Mouse (Mus musculus): ENCODE measurements at regions not wholly inside any gene's neighbourhood (a gene's known extent, or its start where the extent isn't known, plus 50 kb on each side); places are given as distances from the start of the nearest gene placed in this dataset.

DNA sequence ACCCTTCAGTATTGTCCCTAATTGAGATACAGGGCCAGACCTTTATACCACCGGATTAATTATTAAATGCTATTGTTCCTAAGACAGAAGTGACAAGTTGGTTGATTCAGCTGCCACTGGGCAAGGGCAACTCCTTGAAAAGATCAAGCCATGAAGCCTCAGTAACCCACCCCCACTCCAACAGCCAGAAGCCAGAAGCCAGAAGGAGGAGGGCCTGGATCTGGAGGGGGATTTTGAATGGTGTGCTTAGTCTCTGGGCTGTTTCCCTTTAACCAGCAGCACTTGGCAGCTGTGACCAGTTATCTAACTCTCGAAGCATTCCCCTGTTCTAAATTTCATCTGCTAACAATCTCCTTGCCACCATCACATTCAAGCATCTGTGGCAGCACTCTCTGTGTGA lies 129.1 kb upstream of the Smarca2 start:
- DNase-seq (ENCODE audit: low spot score in 2 of 2), result peak in 1 of 2 experiments; percentile 17

- DNase-seq (ENCODE audit: low spot score in 2 of 2), result no peak
Measured at GRCm38 (mm10) chr19:26478055-26478737, 126.7 kb upstream of the Smarca2 start.

DNA sequence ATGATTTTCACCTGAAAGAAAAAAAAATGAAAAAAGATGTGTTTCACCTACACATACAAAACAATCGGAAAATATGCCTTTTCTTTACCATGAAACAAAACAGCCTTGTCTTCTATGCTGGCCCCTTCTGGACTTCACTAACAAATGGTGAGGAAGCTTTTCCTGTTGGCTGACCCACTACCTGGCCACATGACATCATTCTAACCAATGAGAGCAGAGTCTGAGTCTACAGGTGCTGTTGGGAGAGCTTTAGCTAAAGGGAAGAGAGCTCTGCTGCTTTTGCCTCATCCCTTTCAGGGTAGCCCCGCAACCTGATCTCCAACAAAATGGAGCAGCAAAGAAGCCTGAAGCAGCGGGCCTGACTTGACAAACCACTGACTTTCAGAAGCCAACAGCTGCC lies 120.5 kb upstream of the Smarca2 start:
- no peak for DNase-seq (ENCODE audit: low spot score in 2 of 2)

GRCm38 (mm10) chr19:26492806-26493205 lies 112.0 kb upstream of the Smarca2 start:
- DNase-seq (ENCODE audit: low spot score in 2 of 2), result no peak

GRCm38 (mm10) chr19:26501064-26501463 lies 103.8 kb upstream of the Smarca2 start:
- no peak for DNase-seq (ENCODE audit: low spot score in 2 of 2)

DNA sequence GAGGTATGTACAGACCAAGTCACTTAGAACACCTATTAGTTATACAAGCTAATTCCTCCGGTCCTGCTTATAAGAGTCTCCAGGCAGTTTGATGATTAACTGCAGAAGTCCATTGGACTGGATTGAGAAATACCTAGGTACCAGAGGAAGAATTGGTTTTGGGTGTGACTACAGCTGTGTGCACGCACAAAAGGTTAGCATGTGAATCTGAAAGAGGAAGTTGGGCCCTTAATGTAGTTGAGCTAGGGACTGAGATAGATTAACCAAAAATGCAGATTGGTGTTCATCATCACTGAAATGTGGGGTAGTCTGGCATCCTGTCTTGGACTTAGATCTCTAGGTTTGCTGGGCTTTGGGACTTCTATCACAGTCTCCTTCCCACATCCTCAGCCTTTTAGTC lies 100.8 kb upstream of the Smarca2 start:
- DNase-seq (ENCODE audit: low spot score in 2 of 2), result no peak

DNA sequence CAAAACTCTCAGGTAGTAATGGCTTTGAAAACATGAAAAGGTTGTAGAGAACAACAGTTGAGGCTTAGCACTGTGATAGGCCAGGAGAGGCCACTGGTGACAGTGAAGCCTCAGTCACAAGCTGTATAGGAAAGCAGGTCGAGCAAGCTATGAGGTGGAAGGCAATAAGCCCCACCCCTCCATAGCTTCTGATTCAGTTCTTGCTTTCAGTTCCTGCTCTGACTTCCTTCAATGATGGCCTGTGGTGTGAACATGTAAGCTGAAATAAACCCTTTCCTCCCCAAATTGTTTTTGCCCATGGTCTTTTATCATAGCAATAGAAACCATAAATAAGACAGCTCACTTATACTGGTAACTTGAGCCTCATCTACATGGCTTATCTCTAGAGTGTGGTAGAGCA lies 98.0 kb upstream of the Smarca2 start:
- no peak for DNase-seq (ENCODE audit: low spot score in 2 of 2)

DNA sequence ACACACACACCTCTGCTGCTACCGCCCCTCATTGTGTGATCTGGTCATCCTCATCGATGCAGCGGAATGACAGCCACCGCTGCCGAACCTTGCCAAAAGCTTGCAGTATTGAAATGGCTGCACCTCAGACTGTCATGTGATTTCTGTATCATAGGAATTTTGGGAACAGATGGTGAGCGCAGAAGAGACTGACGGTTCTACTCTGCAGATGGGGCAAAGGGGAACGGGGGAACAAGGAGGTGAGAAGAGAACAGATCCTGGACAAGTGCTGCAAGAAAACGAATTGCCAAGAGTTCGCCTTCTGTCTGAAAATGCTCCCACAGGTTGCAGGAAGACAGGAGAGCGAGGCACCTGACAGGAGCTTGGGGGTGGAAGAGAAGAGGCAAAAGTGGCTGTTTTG lies 96.9 kb upstream of the Smarca2 start:
- DNase-seq (ENCODE audit: low spot score in 2 of 2), result no peak

DNA sequence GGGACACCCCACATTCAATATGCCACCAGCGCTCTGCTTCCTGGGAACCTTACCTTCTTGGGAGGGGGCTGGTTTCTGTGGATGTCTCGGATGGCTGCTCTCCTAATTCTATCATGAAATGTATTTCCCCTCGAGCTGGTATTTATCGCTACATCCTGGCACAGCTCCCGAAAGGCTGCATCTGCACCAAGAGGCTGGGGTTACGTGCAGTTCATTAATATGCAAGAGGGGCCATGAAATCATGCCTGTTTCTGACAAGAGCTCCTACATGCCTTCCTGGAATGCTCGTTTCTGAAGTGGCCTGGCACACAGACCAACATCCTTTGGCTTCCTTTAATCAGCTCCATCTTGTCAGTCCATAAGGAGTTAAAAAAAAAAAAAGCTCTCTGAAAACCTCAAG lies 96.2 kb upstream of the Smarca2 start:
- no peak for DNase-seq (ENCODE audit: low spot score in 2 of 2)

DNA sequence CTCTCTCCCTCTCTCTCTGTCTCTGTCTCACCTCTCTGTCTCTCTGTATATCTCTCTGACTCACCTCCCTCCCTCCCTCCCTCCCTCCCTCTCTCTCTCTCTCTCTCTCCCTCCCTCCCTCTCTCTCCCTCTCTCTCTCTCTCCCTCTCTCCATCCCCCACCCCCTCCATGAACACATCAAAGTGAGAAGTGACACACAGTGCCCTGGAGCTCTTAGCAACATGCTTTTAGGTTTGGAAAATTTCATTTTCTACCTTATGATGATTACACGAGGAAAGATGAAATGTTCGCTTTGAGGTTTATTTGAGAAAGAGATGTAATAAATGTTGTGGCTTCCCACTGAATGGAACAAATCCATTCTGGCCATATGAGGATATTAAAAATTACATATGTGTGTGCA lies 95.6 kb upstream of the Smarca2 start:
- no peak for DNase-seq (ENCODE audit: low spot score in 2 of 2)

DNA sequence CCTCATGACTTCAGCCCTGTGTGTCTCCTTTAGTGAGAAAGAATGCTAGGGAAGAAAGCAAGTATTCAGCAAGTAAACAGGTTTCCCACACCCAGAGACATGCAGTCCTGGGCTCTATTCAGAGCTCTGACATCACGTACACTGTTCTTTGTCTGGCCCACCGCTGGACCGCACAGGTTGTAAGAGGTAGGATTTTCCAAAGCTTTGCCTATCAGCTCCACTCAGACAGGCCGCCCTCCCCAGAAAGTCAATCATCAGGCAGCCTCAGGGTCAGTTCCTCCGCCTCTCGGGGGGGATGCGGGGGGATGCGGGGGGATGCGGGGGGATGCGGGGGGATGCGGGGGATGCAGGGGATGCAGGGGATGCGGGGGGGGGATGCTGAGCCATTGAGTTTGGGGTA lies 94.7 kb upstream of the Smarca2 start:
- DNase-seq (ENCODE audit: low spot score in 2 of 2), result no peak

DNA sequence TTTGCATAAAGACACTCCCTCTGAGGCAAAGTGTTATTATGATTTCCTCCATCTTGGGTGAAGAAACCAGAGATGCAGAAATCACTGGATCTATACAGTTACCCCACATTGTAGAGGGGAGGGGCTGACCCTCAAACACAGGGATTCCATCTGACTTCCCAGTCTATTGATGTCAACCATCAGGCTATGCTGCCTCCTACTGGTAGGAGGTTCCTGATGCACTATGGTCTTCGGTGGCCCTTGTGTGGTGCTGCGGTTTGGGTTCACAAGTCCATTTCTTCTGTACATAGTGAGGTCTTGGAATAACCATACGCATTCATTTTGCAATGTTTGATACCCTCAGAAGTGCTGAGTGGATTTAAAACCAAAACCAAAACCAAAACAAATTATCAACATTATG lies 94.0 kb upstream of the Smarca2 start:
- DNase-seq (ENCODE audit: low spot score in 2 of 2), result no peak

- DNase-seq (ENCODE audit: low spot score in 2 of 2), result no peak
Measured at GRCm38 (mm10) chr19:26511756-26512155, 93.1 kb upstream of the Smarca2 start.

DNA sequence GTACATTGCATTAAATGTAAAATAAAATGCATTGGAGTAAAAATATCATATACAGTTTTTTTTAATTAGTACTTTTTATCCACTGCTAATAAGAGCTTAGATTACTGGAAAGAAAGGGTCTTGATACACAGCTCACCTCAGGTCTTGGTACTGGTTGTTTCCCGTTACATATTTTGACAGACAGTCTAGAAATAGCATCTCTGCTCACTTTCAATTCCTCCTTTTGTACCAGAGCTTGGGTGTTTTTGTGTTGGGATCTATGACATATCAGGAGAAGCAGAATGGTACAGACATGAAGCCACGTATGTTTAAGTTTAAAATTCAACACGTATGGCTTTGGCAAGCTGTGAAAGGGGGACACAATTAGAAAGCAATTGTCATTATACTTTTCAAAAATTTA lies 80.3 kb upstream of the Smarca2 start:
- no peak for DNase-seq (ENCODE audit: low spot score in 2 of 2)

- DNase-seq (ENCODE audit: low spot score in 2 of 2), result no peak
Measured at GRCm38 (mm10) chr19:26531390-26531789, 73.5 kb upstream of the Smarca2 start.

GRCm38 (mm10) chr19:26532509-26532908 lies 72.3 kb upstream of the Smarca2 start:
- DNase-seq (ENCODE audit: low spot score in 2 of 2), result peak in 1 of 2 experiments; percentile 30

DNA sequence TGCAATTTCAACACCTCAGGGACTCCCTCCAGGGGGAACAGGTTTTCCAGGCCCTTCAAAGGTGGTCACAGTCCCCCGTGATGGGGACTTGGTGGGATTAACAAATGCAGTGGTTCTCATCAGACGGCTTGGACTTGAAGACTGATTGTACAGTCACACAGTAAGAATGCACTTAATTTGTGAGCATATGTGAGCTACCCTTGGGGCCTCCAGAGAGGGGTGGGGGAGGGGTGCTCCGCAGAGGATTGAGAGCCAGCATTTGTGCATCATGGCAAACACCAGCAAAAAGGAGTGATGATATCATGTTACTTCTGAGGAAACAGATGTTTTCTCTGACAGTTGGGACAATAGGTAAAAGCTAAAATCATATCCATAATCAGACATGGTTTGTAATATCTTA lies 59.2 kb upstream of the Smarca2 start:
- no peak for DNase-seq (ENCODE audit: low spot score in 2 of 2)

- DNase-seq (ENCODE audit: low spot score in 2 of 2), result no peak
Measured at GRCm38 (mm10) chr19:26547522-26547921, 57.3 kb upstream of the Smarca2 start.

DNA sequence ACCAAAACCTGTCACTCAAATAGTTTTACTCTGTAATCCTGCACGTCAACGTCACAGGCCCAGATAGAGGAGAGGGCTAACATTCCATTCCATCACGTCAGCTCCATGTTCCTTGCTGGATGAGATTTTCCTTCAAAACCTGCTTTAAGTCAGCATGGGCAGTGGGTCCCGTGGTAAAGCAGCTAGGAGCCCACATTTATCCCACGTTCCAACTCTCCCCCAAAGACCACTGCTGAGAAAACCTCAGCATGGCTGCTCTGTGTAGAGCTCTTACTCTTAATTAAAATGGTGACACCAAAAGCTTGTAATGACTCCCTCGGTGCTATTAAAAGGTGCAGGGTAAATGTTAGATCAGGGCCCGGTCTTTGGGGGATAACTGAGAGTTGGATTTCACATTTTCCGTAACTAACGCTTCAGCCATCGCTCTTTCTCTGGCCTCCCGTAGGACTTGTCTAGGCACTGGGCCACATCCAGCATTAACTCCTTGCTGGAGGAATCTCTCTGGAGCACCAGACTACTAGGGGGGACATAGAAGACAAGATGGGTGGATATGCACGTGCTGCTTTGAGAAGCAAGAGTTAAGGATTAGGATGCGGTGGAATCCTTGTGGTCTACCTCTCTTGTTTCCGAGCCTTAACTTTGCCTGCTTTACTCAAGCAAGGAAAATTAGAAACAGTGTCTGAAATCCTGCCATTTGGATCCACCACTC lies 56.1 kb upstream of the Smarca2 start:
- no peak for DNase-seq (ENCODE audit: low spot score in 2 of 2)

DNA sequence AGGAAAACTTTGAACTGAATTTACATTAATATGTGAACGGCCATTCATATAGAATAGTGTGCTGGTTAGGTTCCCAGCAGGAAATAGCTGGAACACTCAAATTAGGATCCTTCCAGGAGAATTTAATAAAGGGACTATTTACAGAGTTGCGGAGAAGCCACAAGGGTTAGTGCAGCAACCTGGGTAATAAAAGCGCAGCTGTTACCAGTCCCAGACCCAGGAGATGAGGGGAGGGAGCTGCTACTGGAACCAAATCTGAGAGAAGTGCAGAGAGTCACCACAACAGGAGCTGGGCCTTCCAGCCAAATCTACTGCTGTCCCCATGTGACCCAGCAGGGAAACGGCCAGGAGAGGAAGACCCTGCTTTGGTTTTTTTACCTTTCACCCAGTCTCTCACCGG lies 54.6 kb upstream of the Smarca2 start:
- no peak for DNase-seq (ENCODE audit: low spot score in 2 of 2)
